Mouse (Mus musculus): ENCODE results near the gene Tcaf2.

DNA sequence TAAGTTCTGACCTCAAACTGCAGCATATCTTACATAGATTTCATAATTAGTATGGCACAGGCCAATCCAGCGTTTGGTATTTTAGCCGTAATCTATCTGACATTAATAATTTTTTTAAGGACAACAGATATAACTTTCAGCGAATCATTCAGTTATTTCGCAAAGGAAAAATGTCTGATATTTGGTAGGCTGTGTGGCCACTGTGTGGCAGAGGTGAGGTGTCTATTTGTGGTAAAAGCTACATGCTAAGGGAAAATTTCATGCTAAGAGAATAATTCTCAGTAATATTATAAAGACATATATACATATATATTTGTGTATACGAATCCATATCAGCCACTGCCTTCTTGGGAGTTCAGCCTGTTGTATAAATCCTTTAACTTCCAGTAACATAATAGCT lies 58.5 kb downstream of the Tcaf2 start:
- TF ChIP-seq CTCF (IDR thresholded peaks at IDR 0.05; ENCODE audit: low read depth) (peak; percentile 43), EP300 (optimal IDR thresholded peaks at IDR 0.05) (no peak)

Measured in stomach, postnatal 0 days (tissue).